Mouse (Mus musculus) limb, embryonic 12.5 days (tissue): ENCODE measurements at regions not wholly inside any gene's neighbourhood (a gene's known extent, or its start where the extent isn't known, plus 50 kb on each side); places are given as distances from the start of the nearest gene placed in this dataset.

ENCODE experiments used
- ATAC-seq: fragments of 200-750 bp; cut with Nextera tagmentation; 2 replicates; pipeline ENCODE4 v1.8.0; 2017; ENCODE audit warnings: low read depth, moderate TSS enrichment; ENCODE audit not compliant: insufficient number of reproducible peaks, insufficient read depth, low FRiP score, low TSS enrichment
- H3K27ac ChIP-seq: fragments of 300-500 bp; sonication (generic); 2 replicates; pipeline ENCODE4 v1.5.1; 2016; ENCODE audit warnings: mild to moderate bottlenecking, moderate library complexity
- H3K27me3 ChIP-seq: fragments of 300-500 bp; sonication (generic); 2 replicates; pipeline ENCODE4 v1.6.1; 2016; ENCODE audit warnings: mild to moderate bottlenecking, moderate library complexity
- H3K36me3 ChIP-seq: fragments of 300-500 bp; sonication (generic); 2 replicates; pipeline ENCODE4 v1.6.1; 2016; ENCODE audit warnings: mild to moderate bottlenecking, moderate library complexity
- H3K4me1 ChIP-seq: fragments of 300-500 bp; sonication (generic); replicated peaks from 2 replicates; pipeline ENCODE4 v1.6.1; 2016
- H3K4me2 ChIP-seq: fragments of 300-500 bp; sonication (generic); 2 replicates; pipeline ENCODE4 v1.6.1; 2016; ENCODE audit warnings: mild to moderate bottlenecking, moderate library complexity
- H3K4me3 ChIP-seq: fragments of 300-500 bp; sonication (generic); replicated peaks from 2 replicates; pipeline ENCODE4 v1.5.1; 2016; ENCODE audit warnings: mild to moderate bottlenecking
- H3K9ac ChIP-seq: fragments of 300-500 bp; sonication (generic); replicated peaks from 2 replicates; pipeline ENCODE4 v1.6.1; 2016; ENCODE audit warnings: mild to moderate bottlenecking, moderate library complexity
- H3K9me3 ChIP-seq: fragments of 300-500 bp; sonication (generic); 2 replicates; pipeline ENCODE4 v1.6.1; 2016; ENCODE audit warnings: mild to moderate bottlenecking, moderate library complexity
- WGBS: fragments of 180-500 bp; shearing (Covaris S2); methylation state at CpG from one replicate; pipeline ENCODE4 v1.1.7; 2016; 5-methylcytosine and 5-hydroxymethylcytosine counted together

DNA sequence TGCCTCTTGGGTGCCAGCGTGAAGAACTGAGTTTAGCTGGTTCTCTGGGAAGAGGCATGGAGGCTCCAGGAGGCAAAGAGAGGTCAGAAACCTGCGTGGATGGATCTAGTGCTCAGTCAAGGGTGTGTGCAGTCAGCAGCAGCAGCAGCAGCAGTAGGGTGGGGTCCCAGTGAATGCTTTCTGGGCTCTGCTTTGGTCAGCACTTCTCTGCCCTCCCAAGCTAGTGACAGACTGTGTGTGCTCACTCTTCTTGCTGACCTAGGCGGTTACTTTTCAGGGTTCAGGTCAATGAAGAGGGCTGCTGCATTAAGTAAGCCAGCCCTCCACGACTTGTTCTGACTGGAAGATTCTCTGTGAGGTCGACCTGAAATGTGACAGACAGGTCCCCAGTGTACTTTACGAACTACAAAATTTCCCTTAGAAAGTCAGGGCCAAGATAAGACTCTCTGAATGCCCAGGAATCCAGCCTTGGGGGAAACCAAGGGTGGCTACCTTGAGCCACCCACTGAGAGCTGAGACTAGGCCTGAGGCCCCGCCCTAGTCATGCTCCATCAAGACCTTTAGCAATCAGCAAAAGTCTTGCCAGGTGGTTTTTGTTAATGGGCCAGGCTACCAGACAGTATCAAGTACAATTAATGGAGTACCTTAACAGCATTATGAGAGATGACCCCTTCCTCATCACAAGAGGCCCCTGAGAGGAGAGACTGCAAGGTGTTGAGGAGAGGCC lies 114.9 kb upstream of the Lemd2 start:
- Histone ChIP-seq H3K9ac (no peak overlapping the region), H3K4me1 (peaks cover 23% of the 10 kb centered on the region), H3K27me3 (peaks cover 9% of the 10 kb centered on the region; the same call in 1 of the 2 replicates), H3K9me3 (no peaks in the 10 kb centered on the region), H3K4me2 (no peak overlapping the region), H3K27ac (no peak overlapping the region), H3K36me3 (no peaks in the 10 kb centered on the region), H3K4me3 (no peak overlapping the region)
- 75% methylated on average over 7 of the region's 7 CpGs for WGBS
- no peak for ATAC-seq

DNA sequence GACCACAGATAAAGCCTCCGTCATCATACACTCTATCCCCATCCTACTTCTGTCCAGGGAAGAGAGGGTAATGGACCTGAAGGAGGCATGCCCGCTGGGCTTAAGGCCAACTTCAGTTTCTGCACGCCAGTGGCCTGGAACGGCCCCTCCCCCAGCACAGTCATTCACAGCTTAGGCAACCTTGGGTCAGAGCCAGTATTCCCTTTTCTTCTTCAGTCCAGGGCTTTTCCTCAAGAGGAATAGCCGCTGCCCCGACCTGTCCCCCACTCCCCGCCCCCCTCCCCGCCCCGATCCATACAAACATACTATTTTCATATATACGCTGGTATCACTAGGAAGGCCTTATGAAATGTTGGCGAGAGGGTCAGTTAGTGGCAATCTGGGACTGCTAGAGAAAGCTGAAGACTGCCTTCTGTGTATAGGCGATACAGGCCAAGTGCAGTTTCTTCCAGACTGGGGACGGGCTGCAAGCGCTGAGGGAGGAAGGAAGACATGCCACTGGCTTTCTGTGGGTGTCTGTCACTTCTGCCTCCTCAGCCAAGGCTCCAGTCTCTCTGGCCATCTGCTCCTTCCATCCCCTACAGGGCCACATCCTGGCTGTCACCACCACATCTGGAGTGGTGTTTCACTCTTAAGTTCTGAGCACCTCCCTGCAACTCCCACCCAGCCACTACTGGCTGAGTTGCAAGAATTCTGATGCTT lies 113.5 kb upstream of the Lemd2 start:
- Histone ChIP-seq H3K4me2 (no peak overlapping the region), H3K36me3 (no peaks in the 10 kb centered on the region), H3K4me3 (no peak overlapping the region), H3K9me3 (no peaks in the 10 kb centered on the region), H3K9ac (no peak overlapping the region), H3K27me3 (0 out of 2 replicates have a peak, but pooled peaks cover 9% of the 10 kb centered on the region), H3K4me1 (peaks cover 23% of the 10 kb centered on the region), H3K27ac (no peak overlapping the region)
- 64% methylated on average over 14 of the region's 14 CpGs for WGBS
- no peak for ATAC-seq

DNA sequence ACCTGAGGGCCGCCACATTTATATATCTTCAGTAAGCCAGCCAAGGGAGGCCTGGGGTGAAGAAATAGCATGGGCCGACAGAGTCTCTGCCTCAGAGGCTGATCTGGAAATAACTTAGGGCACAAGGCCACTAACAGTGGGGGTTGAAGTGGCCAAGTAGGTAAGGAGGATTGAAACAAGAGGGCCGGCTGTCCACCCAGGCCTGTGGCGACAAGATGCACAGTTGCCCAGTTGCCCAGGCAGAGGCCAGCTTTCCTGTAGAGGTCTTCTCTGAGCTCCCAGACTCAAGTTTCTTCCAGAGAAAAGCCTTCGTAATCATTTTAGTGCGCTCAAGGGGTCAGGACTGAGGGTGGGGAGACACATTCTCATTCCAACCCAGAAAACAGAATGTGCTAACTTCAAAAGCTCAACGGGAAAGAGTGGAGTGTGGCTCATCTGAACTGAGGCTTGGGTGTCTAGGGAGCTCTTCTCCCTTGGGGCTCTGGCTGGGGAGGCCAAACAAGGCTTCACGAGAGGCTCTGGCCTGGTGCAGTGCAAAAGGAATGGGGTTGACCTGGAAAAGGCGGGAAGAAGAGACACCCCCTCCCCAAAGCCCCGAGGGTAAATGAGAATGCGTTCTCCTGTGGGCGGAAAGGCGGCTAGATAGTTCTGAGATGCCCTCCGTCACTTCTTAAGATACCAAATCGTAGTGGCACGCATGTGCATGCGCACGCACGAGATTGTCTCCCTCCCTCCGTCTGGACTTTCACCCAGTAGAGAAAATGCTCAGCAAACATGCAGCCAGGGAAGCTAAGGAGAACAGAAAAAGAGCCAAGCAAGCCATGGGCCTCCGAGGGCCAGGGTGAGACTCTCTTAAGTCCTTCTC lies 112.7 kb upstream of the Lemd2 start:
- ATAC-seq = no peak
- Histone ChIP-seq H3K4me1 (peaks cover 23% of the 10 kb centered on the region), H3K4me2 (no peak overlapping the region), H3K27ac (no peak overlapping the region), H3K9me3 (no peaks in the 10 kb centered on the region), H3K4me3 (no peak overlapping the region), H3K27me3 (0 out of 2 replicates have a peak, but pooled peaks cover 5% of the 10 kb centered on the region), H3K36me3 (no peaks in the 10 kb centered on the region), H3K9ac (no peak overlapping the region)
- WGBS = 84% methylated on average over 21 of the region's 21 CpGs

DNA sequence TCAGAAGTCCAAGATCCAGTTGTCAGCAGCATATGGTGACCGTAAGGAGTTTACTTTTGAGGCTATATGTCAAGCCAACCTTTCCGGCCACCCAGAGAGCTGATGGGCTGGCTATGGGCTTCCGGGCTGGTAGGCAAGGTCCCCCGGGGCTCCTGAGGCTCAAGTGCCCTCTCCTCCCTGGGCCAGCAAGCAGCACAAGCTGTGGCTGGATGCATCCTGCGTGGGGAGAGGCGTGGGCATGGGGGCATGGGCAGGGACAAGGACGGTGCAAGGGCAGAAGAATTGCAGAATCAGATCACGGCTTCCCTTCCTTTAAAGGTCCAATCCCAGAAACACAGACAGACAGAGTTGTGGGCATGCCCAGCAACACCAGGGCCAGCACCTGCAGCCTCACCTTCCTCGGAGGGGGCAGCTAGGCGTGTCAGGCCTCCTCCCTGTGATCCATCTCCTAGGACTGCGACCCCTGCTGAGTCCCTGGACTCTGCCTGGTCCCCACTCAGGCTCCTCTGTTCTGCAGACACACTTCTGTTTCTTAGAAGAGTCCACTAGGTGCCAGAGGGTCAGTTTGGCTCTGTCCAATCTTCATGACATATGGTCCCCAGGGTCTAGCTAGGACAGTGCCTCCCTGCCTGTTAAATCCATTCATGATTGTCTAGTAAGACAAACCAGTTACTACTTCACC lies 111.8 kb upstream of the Lemd2 start:
- peaks cover 23% of the 10 kb centered on the region for H3K4me1 ChIP-seq
- no peak overlapping the region for H3K27ac ChIP-seq
- H3K9ac ChIP-seq = no peak overlapping the region
- H3K4me2 ChIP-seq = no peak overlapping the region
- 76% methylated on average over 11 of the region's 11 CpGs for WGBS
- ATAC-seq = no peak
- no peaks in the 10 kb centered on the region for H3K36me3 ChIP-seq
- no peak overlapping the region for H3K4me3 ChIP-seq
- 0 out of 2 replicates have a peak, but pooled peaks cover 5% of the 10 kb centered on the region for H3K27me3 ChIP-seq
- no peaks in the 10 kb centered on the region for H3K9me3 ChIP-seq

DNA sequence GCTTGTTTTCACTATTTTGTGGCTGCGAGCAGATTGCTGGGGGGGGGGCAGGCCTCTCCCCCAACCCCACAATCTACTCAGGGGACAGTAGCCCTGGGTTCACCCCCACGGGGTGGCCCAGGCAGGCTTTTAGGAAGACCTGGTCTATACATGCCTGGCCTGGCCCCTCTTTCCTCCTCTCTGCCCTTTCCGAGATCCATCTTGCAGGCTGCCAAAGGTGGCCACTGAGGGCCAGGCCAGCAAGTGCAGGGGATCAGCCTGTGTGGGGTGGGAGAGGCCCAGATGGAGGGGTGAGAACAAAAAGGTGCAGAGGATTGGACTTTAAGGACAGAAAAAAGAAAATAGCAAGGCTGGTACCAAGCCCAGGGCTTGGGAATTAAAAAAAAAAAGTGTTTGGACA lies 111.2 kb upstream of the Lemd2 start:
- Histone ChIP-seq H3K27me3 (0 out of 2 replicates have a peak, but pooled peaks cover 5% of the 10 kb centered on the region), H3K4me2 (no peak overlapping the region), H3K9me3 (no peaks in the 10 kb centered on the region), H3K4me3 (no peak overlapping the region), H3K9ac (no peak overlapping the region), H3K4me1 (peaks cover 23% of the 10 kb centered on the region), H3K27ac (no peak overlapping the region), H3K36me3 (no peaks in the 10 kb centered on the region)
- 42% methylated on average over 3 of the region's 3 CpGs for WGBS
- ATAC-seq = no peak

DNA sequence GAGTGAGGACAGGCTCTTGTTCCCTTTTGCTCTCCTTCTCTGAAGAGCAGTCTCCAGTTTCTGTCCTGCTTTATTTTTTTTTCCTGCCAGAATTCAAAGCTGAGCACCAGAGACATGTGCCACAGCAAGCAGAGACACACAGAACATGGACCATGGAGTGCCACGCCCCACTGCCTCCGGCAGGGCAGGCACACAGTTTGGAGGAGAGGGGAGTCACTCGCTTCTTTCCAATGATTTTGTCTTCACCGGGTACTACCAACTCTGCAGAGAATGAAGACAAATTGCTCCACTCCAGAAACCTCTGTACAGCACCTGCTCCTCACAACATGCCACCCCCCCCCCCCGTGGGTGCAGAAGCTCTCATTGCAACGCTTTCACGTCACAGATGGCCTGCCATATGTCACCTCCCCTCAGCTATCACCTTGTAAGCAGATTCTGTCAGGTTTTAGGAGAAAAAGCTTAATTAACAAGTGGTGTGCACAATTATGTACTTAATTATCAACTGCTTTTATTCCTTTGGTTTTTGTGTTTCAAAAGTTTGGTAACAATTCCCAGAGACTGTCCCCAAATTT lies 110.6 kb upstream of the Lemd2 start:
- WGBS = 46% methylated on average over 7 of the region's 7 CpGs
- H3K9me3 ChIP-seq = no peaks in the 10 kb centered on the region
- 0 out of 2 replicates have a peak, but pooled peaks cover 5% of the 10 kb centered on the region for H3K27me3 ChIP-seq
- H3K4me3 ChIP-seq = no peak overlapping the region
- ATAC-seq = no peak
- H3K36me3 ChIP-seq = no peaks in the 10 kb centered on the region
- H3K4me1 ChIP-seq = peaks cover 23% of the 10 kb centered on the region
- H3K4me2 ChIP-seq = no peak overlapping the region
- no peak overlapping the region for H3K27ac ChIP-seq
- no peak overlapping the region for H3K9ac ChIP-seq

DNA sequence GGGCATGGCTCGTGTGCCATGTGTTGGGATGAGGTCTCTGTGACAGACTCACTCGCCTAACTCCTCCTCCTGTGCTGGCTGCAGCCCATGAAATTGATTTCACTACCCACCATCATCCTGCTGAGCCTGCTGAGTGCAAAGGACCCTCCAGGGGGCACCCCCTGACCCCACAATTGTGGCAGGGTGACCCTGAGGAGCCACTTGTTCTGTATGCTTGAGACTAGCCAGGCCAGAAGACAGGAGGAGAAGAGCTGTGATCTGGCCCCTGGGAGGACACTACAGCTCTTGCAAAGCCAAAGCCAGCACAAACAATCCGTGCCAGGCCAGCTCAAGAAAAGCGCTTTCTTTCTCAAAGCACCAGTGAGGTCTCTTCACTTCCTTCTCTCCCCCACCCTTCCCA lies 104.7 kb upstream of the Lemd2 start:
- H3K27ac ChIP-seq = no peak overlapping the region
- 40% methylated on average over 4 of the region's 4 CpGs for WGBS
- no peak overlapping the region for H3K4me3 ChIP-seq
- H3K27me3 ChIP-seq = no peaks in the 10 kb centered on the region; the same call in 1 of the 2 replicates
- no peak for ATAC-seq
- H3K4me1 ChIP-seq = 0 out of 2 replicates have a peak, but pooled peaks cover 7% of the 10 kb centered on the region
- no peak overlapping the region for H3K9ac ChIP-seq
- H3K36me3 ChIP-seq = no peaks in the 10 kb centered on the region
- H3K9me3 ChIP-seq = no peaks in the 10 kb centered on the region
- no peak overlapping the region for H3K4me2 ChIP-seq

DNA sequence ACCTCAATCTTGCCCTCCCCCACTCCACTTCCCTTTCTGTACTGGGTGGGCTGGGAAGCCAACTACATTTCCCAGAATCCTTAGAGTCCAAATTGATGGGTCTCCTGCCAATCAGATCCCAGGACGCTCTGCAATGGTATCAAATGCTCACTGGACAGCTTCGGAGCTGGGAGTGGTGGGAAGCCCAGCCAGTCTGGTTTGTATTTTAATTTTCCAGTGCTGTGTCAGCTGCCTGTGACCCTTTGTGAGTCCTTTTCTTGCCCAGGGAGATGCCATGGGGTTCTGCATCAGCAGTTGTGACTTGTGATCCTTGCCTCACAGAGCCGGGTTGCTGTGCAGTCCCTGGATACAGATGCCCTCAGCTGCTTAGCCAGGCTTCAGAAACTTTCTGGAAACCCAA lies 100.6 kb upstream of the Lemd2 start:
- ATAC-seq = no peak
- no peak overlapping the region for H3K4me3 ChIP-seq
- 0 out of 2 replicates have a peak, but pooled peaks cover 12% of the 10 kb centered on the region for H3K4me1 ChIP-seq
- H3K4me2 ChIP-seq = no peak overlapping the region; the same call in 1 of the 2 replicates
- peak overlapping the region; percentile 47; the same call in 1 of the 2 replicates for H3K27ac ChIP-seq
- H3K9ac ChIP-seq = no peak overlapping the region
- H3K27me3 ChIP-seq = no peaks in the 10 kb centered on the region; the same call in 1 of the 2 replicates
- no peaks in the 10 kb centered on the region for H3K9me3 ChIP-seq
- WGBS = 59% methylated on average over 3 of the region's 3 CpGs
- H3K36me3 ChIP-seq = no peaks in the 10 kb centered on the region

DNA sequence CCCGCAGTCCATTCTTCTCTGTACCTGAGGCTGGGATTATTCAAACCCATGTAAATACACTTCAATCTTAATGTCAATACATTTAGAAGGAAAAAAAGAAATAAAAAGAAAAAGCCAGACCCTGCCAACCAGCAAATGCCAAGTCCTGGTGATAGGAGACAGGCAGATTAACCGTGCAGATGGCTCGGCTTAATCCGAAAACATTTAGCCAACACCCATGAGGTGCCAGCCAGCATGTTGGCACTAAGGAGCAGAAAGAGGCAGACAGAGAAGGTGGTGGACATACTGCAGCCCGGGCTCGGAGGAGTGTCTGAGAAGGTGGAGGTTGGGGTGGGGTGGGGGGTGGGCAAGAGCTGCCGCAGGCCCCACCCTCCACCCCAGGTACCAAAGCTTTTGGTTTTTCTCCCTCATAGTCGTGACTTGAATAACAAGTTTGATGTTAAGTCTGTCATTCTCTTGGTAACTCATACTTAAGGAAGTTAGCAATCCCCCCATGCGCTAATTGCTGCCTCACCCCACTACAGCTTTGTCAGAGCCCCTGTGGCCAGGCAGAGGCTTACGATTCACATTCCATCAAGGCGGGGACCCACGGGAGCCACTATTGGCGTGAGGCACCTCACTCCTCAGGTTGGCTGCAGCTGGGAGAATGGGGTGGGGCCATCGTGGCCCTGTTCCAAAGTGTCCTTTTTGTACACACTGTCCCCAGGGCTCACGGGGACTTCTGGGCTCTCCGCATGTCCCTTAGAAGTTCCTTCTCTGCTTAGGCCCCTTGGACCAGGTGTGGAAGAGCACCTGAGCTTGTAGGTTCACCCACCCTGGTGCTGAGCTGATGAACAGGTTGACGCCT lies 99.6 kb upstream of the Lemd2 start:
- H3K36me3 ChIP-seq = no peaks in the 10 kb centered on the region
- H3K27me3 ChIP-seq = no peaks in the 10 kb centered on the region; the same call in 1 of the 2 replicates
- no peak overlapping the region for H3K4me3 ChIP-seq
- H3K4me2 ChIP-seq = no peak overlapping the region
- no peak for ATAC-seq
- H3K9me3 ChIP-seq = no peaks in the 10 kb centered on the region
- H3K4me1 ChIP-seq = 0 out of 2 replicates have a peak, but pooled peaks cover 12% of the 10 kb centered on the region
- 80% methylated on average over 17 of the region's 17 CpGs for WGBS
- H3K9ac ChIP-seq = no peak overlapping the region
- H3K27ac ChIP-seq = no peak overlapping the region

DNA sequence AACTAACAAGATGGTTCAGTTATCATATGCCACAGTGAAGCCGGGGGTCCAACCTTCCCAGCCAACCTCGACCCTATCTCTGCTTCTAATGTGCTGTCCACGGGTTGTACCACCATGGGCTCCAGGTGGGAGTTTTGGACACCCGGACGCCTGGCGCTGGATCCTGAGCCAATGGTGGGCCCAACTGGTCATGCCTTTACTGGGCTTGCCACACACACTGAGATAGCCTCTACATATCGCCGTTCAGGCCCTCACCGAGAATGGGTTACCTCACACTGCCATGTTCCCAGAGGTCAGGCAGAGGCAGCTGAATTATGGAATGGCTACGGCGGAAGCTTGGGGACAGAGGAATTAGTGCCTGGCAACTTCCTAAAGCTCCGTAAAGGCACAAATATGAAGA lies 98.8 kb upstream of the Lemd2 start:
- 0 out of 2 replicates have a peak, but pooled peaks cover 12% of the 10 kb centered on the region for H3K4me1 ChIP-seq
- H3K4me3 ChIP-seq = no peak overlapping the region
- ATAC-seq = no peak
- no peaks in the 10 kb centered on the region for H3K36me3 ChIP-seq
- H3K27ac ChIP-seq = no peak overlapping the region
- H3K9ac ChIP-seq = no peak overlapping the region
- H3K4me2 ChIP-seq = no peak overlapping the region
- no peaks in the 10 kb centered on the region for H3K27me3 ChIP-seq
- no peaks in the 10 kb centered on the region for H3K9me3 ChIP-seq
- 91% methylated on average over 12 of the region's 12 CpGs for WGBS
